Mouse (Mus musculus) ES-Bruce4 (cell line): ENCODE results near the gene Sphkap. TPM values are rescaled to one million over a fixed set of nuclear protein-coding genes. Genes with fewer than 3 reads are reported as not detected.

ENCODE experiments used
- H3K27ac ChIP-seq: 2 replicates; pipeline ENCODE4 v1.5.1; 2012; ENCODE audit warnings: low read length, inconsistent platforms; ENCODE audit not compliant: insufficient read depth
- H3K27me3 ChIP-seq: 2 replicates; pipeline ENCODE4 v1.6.1; 2012; ENCODE audit warnings: mild to moderate bottlenecking, low read length, inconsistent platforms; ENCODE audit not compliant: control insufficient read depth, poor library complexity, insufficient read depth, severe bottlenecking
- H3K36me3 ChIP-seq: 2 replicates; pipeline ENCODE4 v1.6.1; 2012; ENCODE audit warnings: inconsistent platforms, mild to moderate bottlenecking, low read length, moderate library complexity; ENCODE audit not compliant: control insufficient read depth, poor library complexity, insufficient read depth, severe bottlenecking
- H3K4me1 ChIP-seq: one replicate; pipeline ENCODE4 v1.8.1; 2011; ENCODE audit warnings: low read length; ENCODE audit not compliant: control insufficient read depth, insufficient read depth
- H3K4me3 ChIP-seq: 2 replicates; pipeline ENCODE4 v1.5.1; 2011; ENCODE audit warnings: low read depth, mild to moderate bottlenecking, low read length
- H3K9ac ChIP-seq: 2 replicates; pipeline ENCODE4 v1.6.1; 2012; ENCODE audit warnings: low read depth, mild to moderate bottlenecking, inconsistent platforms; ENCODE audit not compliant: poor library complexity, severe bottlenecking
- H3K9me3 ChIP-seq: replicated peaks from 2 replicates; pipeline ENCODE4 v1.6.1; 2012; ENCODE audit warnings: mild to moderate bottlenecking, low read length, inconsistent platforms; ENCODE audit not compliant: control insufficient read depth, poor library complexity, insufficient read depth, severe bottlenecking
- CTCF ChIP-seq: IDR thresholded peaks from one replicate; pipeline ENCODE4 v1.8.1; 2011; ENCODE audit warnings: low read depth, low read length
- EP300 ChIP-seq: IDR thresholded peaks from 2 replicates; pipeline ENCODE4 v1.6.1; 2011; ENCODE audit warnings: low read depth, low read length; ENCODE audit not compliant: insufficient read depth
- POLR2A ChIP-seq: IDR thresholded peaks from one replicate; pipeline ENCODE4 v1.8.1; 2011; ENCODE audit warnings: low read length; ENCODE audit not compliant: insufficient read depth
- polyA plus RNA-seq: library from polyadenylated mRNA; stranded (reverse); fragments of >200 nt; gene quantifications from 2 replicates; pipeline ENCODE4 v1.2.4, GENCODE M21; 2011; ENCODE audit warnings: low read depth; ENCODE audit not compliant: missing spikeins, insufficient read depth, insufficient read length

The Sphkap gene
- polyA plus RNA-seq, 1 experiment, result not detected

DNA sequence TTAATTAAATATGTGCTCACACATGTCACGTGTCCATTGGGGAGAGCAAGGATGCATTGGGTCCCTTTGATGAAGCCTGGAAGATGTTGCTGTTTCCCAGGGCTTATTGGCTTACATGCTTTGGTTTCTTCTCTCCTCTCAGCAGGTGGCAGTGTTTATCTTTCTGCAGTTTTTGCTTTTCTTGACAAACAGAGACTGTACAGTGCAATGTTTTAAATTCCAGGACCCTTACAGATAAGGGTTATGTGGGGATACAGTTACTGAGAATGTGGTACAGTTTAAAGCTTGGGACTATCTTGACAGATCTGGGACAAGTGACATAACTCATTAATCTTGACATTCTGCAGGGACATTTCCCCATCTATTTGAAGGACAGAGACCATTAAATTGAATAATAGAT lies 189.7 kb downstream of the Sphkap start:
- TF ChIP-seq CTCF, result no peak
- no peak for TF ChIP-seq POLR2A
- TF ChIP-seq EP300, result no peak
- Histone ChIP-seq H3K9ac (no peak overlapping the region), H3K9me3 (no peaks in the 10 kb centered on the region), H3K4me1 (no peaks in the 10 kb centered on the region), H3K4me3 (no peak overlapping the region), H3K36me3 (no peaks in the 10 kb centered on the region), H3K27ac (no peak overlapping the region), H3K27me3 (no peaks in the 10 kb centered on the region)

- Histone ChIP-seq H3K4me1 (no peaks in the 10 kb centered on the region), H3K36me3 (no peaks in the 10 kb centered on the region)
Measured at GRCm38 (mm10) chr1:83209981-83210380, 198.0 kb downstream of the Sphkap start.

More at GRCm38 (mm10) chr1:83209981-83210380, 198.0 kb downstream of the Sphkap start:
- no peak overlapping the region for H3K27ac ChIP-seq
- H3K27me3 ChIP-seq, result no peaks in the 10 kb centered on the region; the same call in 1 of the 2 replicates
- no peak overlapping the region for H3K9ac ChIP-seq
- H3K4me3 ChIP-seq, result no peak overlapping the region
- TF ChIP-seq POLR2A (no peak), EP300 (no peak), CTCF (no peak)
- no peaks in the 10 kb centered on the region for H3K9me3 ChIP-seq

Other genes starting within 250 kb of the Sphkap start
- not detected in 2 replicates for gene Daw1, start 248.4 kb downstream of the Sphkap start, polyA plus RNA-seq